Mouse (Mus musculus) forebrain, embryonic 13.5 days (tissue): ENCODE measurements around the gene Ppp1r14d. TPM values are rescaled to one million over a fixed set of nuclear protein-coding genes. Genes with fewer than 3 reads are reported as not detected.

Experiments used
- ATAC-seq: fragments of 200-750 bp; cut with Nextera tagmentation; 2 replicates; pipeline ENCODE4 v1.8.0; 2017
- H3K27ac ChIP-seq: fragments of 300-500 bp; sonication (generic); 2 replicates; pipeline ENCODE4 v1.5.1; 2015; ENCODE audit warnings: inconsistent platforms, mild to moderate bottlenecking, moderate library complexity
- H3K27me3 ChIP-seq: fragments of 300-500 bp; sonication (generic); 2 replicates; pipeline ENCODE4 v1.6.1; 2015; ENCODE audit warnings: mild to moderate bottlenecking, inconsistent platforms
- H3K36me3 ChIP-seq: fragments of 300-500 bp; sonication (generic); 2 replicates; pipeline ENCODE4 v1.6.1; 2015; ENCODE audit warnings: mild to moderate bottlenecking, inconsistent platforms; ENCODE audit not compliant: poor library complexity, severe bottlenecking
- H3K4me1 ChIP-seq: fragments of 300-500 bp; sonication (generic); 2 replicates; pipeline ENCODE4 v1.6.1; 2015; ENCODE audit warnings: inconsistent platforms
- H3K4me2 ChIP-seq: fragments of 300-500 bp; sonication (generic); 2 replicates; pipeline ENCODE4 v1.6.1; 2015; ENCODE audit warnings: inconsistent platforms, mild to moderate bottlenecking, moderate library complexity
- H3K4me3 ChIP-seq: fragments of 300-500 bp; sonication (generic); 2 replicates; pipeline ENCODE4 v1.5.1; 2015; ENCODE audit warnings: mild to moderate bottlenecking, inconsistent platforms
- H3K9ac ChIP-seq: fragments of 300-500 bp; sonication (generic); 2 replicates; pipeline ENCODE4 v1.6.1; 2015; ENCODE audit warnings: mild to moderate bottlenecking, inconsistent platforms
- H3K9me3 ChIP-seq: fragments of 300-500 bp; sonication (generic); replicated peaks from 2 replicates; pipeline ENCODE4 v1.6.1; 2016; ENCODE audit warnings: inconsistent platforms
- WGBS: fragments of 180-500 bp; shearing (Covaris S2); methylation state at CpG from one replicate; pipeline ENCODE4 v1.1.7; 2015; 5-methylcytosine and 5-hydroxymethylcytosine counted together
- polyA plus RNA-seq: library from polyadenylated mRNA; unstranded; fragments of >200 nt; fragmentation: Nextera tagmentation; extraction: Ambion mirVana; gene quantifications from 2 replicates; pipeline ENCODE4 v1.2.1, GENCODE M21; 2015

The Ppp1r14d gene
- polyA plus RNA-seq, 1 experiment from 2014 or later: not detected

DNA sequence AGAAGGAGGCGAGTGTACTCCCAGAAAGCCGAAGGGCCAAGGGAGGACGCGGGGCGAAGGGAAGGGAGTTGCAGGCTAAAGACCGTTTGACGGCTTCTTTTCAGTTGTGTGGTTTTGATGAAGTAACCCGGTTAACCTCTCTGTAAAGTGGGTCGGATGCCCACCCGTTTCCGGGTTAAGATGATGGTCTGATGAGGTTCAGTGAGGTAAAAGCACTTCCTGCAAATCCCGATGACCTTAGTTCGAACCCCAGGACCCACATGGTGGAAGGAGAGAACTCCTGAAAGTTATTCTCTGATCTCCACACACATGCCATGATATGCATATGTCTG, 20.6 kb downstream of the Ppp1r14d start:
- Histone ChIP-seq H3K9me3 (no peaks in the 10 kb centered on the region), H3K36me3 (peaks cover 36% of the 10 kb centered on the region), H3K4me3 (peak overlapping the region; percentile 70), H3K4me2 (peak overlapping the region; percentile 74), H3K27me3 (no peaks in the 10 kb centered on the region), H3K4me1 (peaks cover 18% of the 10 kb centered on the region), H3K27ac (0 out of 2 replicates have a peak overlapping the region, but pooled peaks have one; percentile 75), H3K9ac (peak overlapping the region; percentile 82)
- ATAC-seq: peak; percentile 1; the same call in 1 of the 2 replicates
- WGBS: 2% methylated on average over 13 of the region's 13 CpGs

DNA sequence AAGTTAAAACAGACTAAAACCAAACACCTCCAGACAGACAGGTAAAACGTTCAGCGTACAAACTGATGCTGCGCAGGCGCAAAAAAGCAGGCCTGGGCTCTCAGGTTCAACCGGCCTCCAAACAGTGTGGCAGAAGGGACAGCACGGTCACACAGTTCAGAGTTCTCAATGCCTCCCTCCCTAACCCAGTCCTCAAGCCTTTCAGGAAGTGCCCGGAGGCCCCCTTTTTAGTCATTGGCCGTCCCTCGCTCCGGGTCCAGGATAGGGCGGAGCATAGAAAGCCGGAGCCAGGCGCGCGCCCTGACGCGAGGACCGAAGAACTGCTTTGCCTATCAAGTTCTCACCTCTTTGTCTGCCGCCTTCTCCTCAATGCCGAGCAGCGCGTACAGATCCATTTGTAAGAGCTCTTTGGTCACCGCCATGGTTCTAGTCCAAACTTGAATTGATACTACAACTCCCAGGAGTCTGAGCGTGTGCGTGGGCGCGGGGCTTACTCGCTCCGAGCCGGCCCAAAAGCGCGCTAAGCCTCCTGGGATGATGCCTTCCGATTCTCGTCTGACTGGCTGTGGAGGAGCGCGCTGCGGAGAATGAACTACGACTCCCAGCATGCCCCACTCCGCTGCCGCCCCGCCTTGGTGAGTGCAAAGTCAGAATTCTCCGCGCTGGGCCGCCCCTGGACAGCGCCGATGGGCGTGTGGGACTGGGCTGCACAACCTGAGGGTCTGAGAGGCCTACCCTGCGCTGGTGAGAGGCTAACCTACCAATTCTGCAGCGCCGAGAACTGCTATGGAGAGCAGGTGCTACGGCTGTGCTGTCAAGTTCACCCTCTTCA, 21.1 kb downstream of the Ppp1r14d start, which contains the start of the genes Zfyve19 and Dnajc17:
Gene Zfyve19 (plus strand): TSS at position 274 of the 832 bp plus-strand sequence.
Gene Dnajc17 (minus strand): TSS at position 452 of the 832 bp plus-strand sequence.
- Histone ChIP-seq H3K9me3 (no peaks in the 10 kb centered on the region), H3K4me2 (peak within 1 kb of the TSS; percentile 74), H3K4me3 (peak within 1 kb of the TSS; percentile 70), H3K4me1 (peaks cover 22% of the 10 kb centered on the region), H3K27ac (peak within 1 kb of the TSS; percentile 75), H3K36me3 (peaks cover 33% of the 10 kb centered on the region), H3K27me3 (no peaks in the 10 kb centered on the region), H3K9ac (peak within 1 kb of the TSS; percentile 82)
- ATAC-seq: peak; percentile 98
- under 1% methylated on average over 51 of the region's 51 CpGs for WGBS

DNA sequence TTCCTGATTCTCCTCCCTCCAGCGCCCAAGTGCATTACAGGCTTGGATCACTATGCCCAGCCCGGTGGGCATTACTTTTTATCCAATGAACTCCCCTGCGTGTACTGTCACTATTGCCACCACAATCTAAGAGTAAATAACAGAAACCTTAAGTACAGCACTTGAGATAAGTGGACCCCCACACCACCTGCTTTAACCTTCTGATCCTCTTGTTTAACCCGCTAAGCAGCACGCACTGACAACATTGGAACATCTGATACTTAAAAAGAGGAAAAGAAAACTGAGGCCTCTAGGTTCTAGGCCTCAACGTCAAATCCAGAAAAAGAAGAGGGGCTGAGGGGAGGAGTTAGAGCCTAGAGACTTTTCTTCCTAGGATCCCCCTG, 21.8 kb downstream of the Ppp1r14d start:
- Histone ChIP-seq H3K4me2 (peak overlapping the region; percentile 74), H3K27me3 (no peaks in the 10 kb centered on the region), H3K9me3 (no peaks in the 10 kb centered on the region), H3K9ac (peak overlapping the region; percentile 82), H3K27ac (peak overlapping the region; percentile 75), H3K4me3 (peak overlapping the region; percentile 70), H3K4me1 (peaks cover 28% of the 10 kb centered on the region), H3K36me3 (peaks cover 27% of the 10 kb centered on the region)
- ATAC-seq: no peak
- WGBS: 22% methylated on average over 6 of the region's 6 CpGs

DNA sequence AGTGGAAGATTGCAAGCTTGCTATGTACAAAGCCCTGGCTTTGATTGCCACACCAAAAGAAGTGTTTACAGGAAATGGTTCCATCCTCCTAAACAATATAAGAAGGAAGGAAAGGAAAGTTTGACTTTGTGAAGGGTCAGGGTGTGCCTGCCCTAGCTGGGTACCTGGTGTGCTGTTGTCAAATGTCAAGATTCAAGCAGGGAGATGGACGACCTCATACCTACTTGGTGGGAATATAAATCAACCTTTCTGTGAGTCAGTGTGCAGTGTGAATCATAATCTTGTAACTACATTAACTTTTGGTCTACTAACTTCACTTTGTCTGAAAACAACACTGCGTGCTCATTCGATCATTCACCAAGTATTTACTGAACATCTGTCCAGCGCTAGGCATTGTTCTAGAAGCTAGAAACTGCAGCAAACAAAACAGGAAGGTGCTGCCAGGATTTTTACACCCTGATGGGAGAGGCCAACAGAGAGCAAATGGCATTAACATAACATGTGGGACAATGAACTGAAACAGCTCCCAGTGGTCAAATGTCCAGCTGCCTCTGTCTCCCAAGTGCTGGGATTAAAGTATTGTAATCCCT, 25.7 kb downstream of the Ppp1r14d start:
- no peak overlapping the region for H3K9ac ChIP-seq
- peaks cover 26% of the 10 kb centered on the region for H3K4me1 ChIP-seq
- 78% methylated on average over 4 of the region's 4 CpGs for WGBS
- H3K27ac ChIP-seq: no peak overlapping the region
- no peak overlapping the region for H3K4me3 ChIP-seq
- H3K27me3 ChIP-seq: no peaks in the 10 kb centered on the region
- no peak for ATAC-seq
- H3K9me3 ChIP-seq: no peaks in the 10 kb centered on the region
- H3K36me3 ChIP-seq: no peaks in the 10 kb centered on the region
- H3K4me2 ChIP-seq: no peak overlapping the region

GRCm38 (mm10) chr2:119202914-119203453, 26.7 kb downstream of the Ppp1r14d start:
- Histone ChIP-seq H3K4me2 (no peak overlapping the region), H3K36me3 (no peaks in the 10 kb centered on the region), H3K9ac (no peak overlapping the region), H3K4me3 (no peak overlapping the region), H3K4me1 (peaks cover 27% of the 10 kb centered on the region), H3K27ac (no peak overlapping the region), H3K27me3 (no peaks in the 10 kb centered on the region), H3K9me3 (no peaks in the 10 kb centered on the region)
- ATAC-seq: no peak
- 62% methylated on average over 5 of the region's 5 CpGs for WGBS

GRCm38 (mm10) chr2:119198934-119199333, 30.8 kb downstream of the Ppp1r14d start:
- Histone ChIP-seq H3K4me2 (no peak overlapping the region), H3K27ac (no peak overlapping the region), H3K9ac (no peak overlapping the region), H3K36me3 (no peaks in the 10 kb centered on the region), H3K4me1 (peaks cover 17% of the 10 kb centered on the region), H3K4me3 (no peak overlapping the region), H3K27me3 (no peaks in the 10 kb centered on the region), H3K9me3 (no peaks in the 10 kb centered on the region)
- ATAC-seq: no peak
- WGBS: 40% methylated on average over 3 of the region's 3 CpGs

DNA sequence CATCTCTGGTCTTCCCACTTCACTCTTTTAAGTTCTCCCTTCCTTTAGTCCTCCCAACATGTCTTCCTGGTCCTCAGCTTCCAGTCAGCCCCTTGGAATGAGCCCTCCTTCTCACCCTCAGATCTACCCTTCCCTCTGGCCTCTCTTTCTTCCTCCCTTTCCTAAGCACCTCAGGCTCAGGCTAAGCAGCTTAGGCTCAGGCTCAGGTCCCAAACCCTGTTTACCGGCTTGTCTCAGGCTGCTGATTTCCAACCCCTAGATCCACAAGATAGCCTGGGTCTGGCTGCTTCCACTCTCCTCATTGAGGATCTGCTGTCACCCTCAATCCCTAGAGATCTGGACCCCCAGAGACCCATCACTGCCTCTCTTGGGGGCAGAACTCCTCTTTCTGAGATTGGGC, 31.7 kb downstream of the Ppp1r14d start:
- WGBS: 22% methylated on average over 1 of the region's 1 CpGs
- H3K4me3 ChIP-seq: no peak overlapping the region
- peaks cover 9% of the 10 kb centered on the region for H3K4me1 ChIP-seq
- H3K36me3 ChIP-seq: no peaks in the 10 kb centered on the region
- H3K27ac ChIP-seq: no peak overlapping the region
- no peak overlapping the region for H3K9ac ChIP-seq
- no peaks in the 10 kb centered on the region for H3K27me3 ChIP-seq
- no peaks in the 10 kb centered on the region for H3K9me3 ChIP-seq
- no peak for ATAC-seq
- H3K4me2 ChIP-seq: no peak overlapping the region

DNA sequence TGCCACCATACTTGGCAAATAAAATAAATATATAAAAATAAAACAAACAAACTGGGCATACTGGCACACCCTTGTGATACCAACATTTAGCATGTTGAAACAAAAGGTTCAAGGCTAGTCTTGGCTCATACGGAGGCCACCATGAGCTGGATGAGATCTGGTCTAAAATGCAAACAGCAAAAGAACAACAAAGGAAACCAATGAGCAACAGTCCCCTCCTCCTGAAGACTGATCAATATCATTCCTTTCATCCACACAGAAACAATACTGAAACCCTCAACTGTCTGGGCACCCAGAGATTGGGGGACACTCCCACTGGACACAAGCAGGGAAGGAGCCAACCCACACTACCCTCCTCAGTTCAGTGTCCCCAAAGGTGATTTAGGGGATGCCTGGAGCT, 32.2 kb downstream of the Ppp1r14d start:
- no peaks in the 10 kb centered on the region for H3K9me3 ChIP-seq
- WGBS: 96% methylated on average over 1 of the region's 1 CpGs
- no peak overlapping the region for H3K9ac ChIP-seq
- H3K36me3 ChIP-seq: no peaks in the 10 kb centered on the region
- H3K4me3 ChIP-seq: no peak overlapping the region
- H3K27ac ChIP-seq: no peak overlapping the region
- ATAC-seq: no peak
- H3K4me1 ChIP-seq: peaks cover 6% of the 10 kb centered on the region; the same call in 1 of the 2 replicates
- no peaks in the 10 kb centered on the region for H3K27me3 ChIP-seq
- H3K4me2 ChIP-seq: no peak overlapping the region

DNA sequence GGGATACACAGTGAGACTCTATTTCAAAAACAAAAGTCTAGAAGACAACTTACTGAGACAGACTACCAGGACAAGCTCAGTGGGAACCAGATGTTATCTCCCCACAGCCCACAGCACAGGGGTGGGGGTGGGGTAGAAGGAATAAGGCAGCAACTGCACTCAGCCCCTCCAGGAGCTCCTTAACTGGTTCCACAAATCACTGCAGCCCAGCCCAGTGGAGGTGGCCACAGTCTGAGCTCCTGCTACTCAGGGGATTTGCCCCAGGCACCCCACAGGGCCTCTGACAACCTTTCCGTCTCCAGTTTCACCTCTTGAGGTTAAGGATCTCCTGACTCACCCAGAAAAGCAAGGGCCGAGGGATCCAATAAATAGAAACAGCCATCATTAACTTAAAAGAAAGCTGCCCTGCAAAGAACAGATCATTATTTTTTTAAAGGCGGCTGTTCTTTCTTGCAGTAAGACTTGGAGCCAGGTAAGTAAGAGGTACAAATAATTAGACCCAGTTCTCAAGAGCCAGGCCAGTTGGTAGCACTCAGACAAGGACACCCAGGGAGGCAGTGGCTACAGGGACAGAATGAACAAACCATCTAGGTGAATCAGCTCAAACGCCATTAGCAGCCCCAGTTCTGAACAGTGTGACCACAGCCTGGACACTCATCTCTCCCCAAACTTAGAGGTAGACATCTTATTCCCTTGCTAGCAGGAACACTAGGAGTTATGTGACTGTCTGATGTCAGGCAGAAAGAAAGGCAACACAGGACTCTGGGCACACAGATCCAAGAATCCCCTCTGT, 33.2 kb downstream of the Ppp1r14d start:
- Histone ChIP-seq H3K27me3 (no peaks in the 10 kb centered on the region), H3K4me2 (no peak overlapping the region)
- WGBS: 20% methylated on average over 4 of the region's 4 CpGs

GRCm38 (mm10) chr2:119194140-119194539, 35.6 kb downstream of the Ppp1r14d start:
- Histone ChIP-seq H3K4me3 (no peak overlapping the region), H3K27me3 (no peaks in the 10 kb centered on the region), H3K4me1 (peaks cover 4% of the 10 kb centered on the region; the same call in 1 of the 2 replicates), H3K27ac (no peak overlapping the region), H3K36me3 (no peaks in the 10 kb centered on the region), H3K4me2 (no peak overlapping the region), H3K9ac (no peak overlapping the region), H3K9me3 (no peaks in the 10 kb centered on the region)
- ATAC-seq: no peak
- 93% methylated on average over 5 of the region's 5 CpGs for WGBS

More for the DNA sequence above, 33.2 kb downstream of the Ppp1r14d start:
- Histone ChIP-seq H3K9me3 (no peaks in the 10 kb centered on the region), H3K27ac (no peak overlapping the region), H3K9ac (no peak overlapping the region), H3K4me3 (no peak overlapping the region), H3K36me3 (no peaks in the 10 kb centered on the region), H3K4me1 (peaks cover 6% of the 10 kb centered on the region; the same call in 1 of the 2 replicates)
- no peak for ATAC-seq

- no peak overlapping the region for H3K4me2 ChIP-seq
- no peak overlapping the region for H3K27ac ChIP-seq
- no peak for ATAC-seq
- no peaks in the 10 kb centered on the region for H3K9me3 ChIP-seq
- no peak overlapping the region for H3K4me3 ChIP-seq
- H3K9ac ChIP-seq: no peak overlapping the region
- no peaks in the 10 kb centered on the region for H3K27me3 ChIP-seq
- 87% methylated on average over 5 of the region's 5 CpGs for WGBS
- H3K36me3 ChIP-seq: peaks cover 4% of the 10 kb centered on the region; the same call in 1 of the 2 replicates
- H3K4me1 ChIP-seq: 0 out of 2 replicates have a peak, but pooled peaks cover 3% of the 10 kb centered on the region
Observed at GRCm38 (mm10) chr2:119190969-119191368, 38.7 kb downstream of the Ppp1r14d start.
